Mouse (Mus musculus): ENCODE measurements around the gene Sash1.
A peak's percentile ranks its signal among the peaks of the same experiment; 100 is the strongest.

Gene Sash1

DNA sequence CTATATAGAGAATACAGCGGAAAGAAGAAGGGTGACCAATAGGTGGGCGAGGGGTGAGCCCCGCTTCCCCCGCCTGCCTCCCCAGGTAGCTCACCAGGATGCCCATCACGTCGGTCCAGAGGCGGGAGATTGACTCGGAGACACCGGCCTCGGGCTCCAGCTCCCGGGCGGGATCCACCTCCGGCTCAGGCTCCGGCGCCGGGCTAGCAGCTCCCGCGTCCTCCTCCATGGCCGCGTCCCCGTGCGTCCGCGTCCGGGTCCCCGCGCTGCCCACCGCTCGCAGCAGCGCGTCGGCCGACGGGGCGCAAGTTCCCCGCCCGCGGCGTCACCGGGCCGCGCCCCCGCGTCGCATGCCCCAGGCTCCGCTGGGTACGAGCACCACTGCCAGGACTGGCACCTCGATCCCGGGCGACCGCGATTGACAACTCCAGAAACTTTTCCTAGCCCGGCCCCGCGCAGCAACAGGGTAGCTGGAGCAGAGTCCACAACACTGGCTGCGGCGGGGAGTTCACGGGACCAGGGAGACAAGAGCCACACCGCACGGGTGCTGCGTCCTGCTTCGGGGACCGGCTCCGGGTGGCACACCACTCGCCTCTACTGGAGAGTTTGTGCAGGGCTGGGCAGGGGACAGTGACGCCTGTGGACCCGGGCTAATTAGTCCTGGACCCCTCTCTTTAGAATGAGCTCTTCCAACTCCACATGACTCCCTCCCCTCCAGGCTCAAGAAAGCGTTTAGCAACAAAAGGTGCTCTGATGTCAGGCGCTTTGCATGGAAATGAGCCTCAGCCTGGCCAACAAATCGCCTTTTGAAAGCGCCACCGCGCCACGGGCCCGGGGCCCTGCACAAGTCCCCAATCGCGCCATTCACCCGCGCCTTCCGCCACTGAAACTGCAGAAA is at the start of gene Sash1:
Gene Sash1 (minus strand): TSS at position 441 of the 898 bp plus-strand sequence.
- peak; percentile 77 for DNase-seq (ENCODE audit: low read depth, low spot score)

DNA sequence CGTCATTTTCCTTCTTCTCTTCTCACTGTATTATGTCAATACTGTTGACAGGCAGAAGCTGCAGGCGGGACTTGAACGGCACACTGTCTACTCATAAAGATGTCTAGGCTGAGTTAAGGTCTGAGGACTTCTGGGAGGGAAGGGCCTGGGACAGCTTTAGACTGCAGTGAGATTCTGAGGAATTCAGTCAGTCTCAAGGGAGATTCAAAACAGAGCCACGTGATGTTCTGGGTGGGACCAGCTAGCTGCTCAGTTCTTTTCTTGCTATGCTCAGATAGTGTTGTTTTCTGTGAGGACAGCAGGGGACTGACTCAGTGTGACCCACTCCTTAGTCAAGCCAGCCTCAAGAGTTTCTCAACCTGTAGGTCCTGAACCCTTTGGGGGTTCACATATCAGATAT is 49.7 kb upstream of the Sash1 start:
- DNase-seq (ENCODE audit: low read depth, low spot score): peak; percentile 11

DNA sequence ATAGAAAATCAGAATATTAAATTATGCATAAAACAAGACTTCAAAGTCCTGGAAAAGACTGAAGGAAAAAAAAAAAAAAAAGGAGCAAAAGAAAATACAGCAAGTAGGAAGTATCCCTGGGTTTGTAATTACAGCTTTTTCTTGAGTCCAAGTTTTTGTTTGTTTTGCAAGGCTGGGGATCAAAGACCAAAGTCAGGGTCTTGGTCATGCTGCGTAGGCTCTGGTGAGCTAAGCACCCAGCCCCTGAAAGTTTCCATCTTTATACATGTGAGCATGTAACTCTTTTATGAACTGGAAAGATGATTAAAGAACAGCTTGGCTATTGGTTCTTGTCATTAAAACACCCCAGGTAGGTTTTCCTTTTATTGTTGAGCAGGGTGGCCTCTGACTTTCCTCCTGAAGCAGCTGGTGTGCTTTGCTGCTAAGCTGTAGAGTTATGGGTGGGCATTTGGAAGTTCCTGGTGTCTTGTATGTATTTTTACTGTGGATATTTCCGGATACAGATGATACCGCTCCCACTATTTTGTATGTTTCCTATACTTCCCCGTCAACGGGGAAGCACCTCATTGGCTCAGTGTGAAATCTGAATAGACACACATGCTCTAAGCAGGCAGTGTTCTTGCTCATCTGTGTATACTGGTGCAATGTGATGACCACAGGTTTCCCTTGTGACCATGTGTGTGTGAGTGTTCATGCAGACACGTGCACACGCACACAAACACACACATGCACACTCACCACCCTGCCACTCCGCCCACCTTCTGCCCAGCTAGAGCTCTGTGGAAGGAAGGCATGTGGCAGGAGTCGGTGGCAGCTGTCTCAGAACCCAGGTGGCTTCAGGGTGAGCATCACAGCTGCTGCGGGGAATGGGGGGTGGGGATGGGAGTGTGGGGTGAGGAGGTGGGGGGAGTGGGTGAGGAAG is 47.8 kb upstream of the Sash1 start:
- DNase-seq (ENCODE audit: low read depth, low spot score): no peak

DNA sequence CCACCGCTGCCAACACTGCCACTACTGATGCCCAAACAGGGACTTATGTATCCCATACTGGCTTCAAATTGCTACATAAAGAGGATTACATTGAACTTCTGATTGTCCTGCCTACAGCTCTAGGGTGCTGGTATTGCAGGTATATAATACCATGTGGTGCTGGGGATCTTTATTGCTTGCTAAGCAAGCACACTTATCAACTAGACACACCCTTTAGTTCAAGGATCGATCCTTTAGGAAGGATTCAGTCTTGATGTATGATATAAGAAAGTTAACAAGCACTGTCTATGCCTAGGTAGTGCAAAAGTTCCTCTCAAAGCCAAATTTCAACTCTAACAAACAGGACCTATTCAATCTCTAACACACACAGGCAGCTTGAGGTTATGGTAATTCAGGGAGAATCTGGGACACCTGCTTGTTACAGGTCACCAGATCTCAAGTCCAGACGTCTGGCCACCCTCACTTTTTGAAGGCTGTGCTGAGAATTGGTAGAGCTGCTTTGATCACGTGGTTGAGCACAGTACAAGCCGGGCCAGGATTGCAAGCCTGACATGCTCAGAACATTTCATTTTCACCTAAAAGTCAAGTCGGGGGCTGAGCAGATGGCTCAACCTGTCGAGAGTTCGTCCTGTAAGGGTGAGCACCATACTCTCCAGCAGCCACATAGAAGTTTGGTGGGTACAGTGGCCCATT is 45.8 kb upstream of the Sash1 start:
- DNase-seq (ENCODE audit: low read depth, low spot score): no peak

DNA sequence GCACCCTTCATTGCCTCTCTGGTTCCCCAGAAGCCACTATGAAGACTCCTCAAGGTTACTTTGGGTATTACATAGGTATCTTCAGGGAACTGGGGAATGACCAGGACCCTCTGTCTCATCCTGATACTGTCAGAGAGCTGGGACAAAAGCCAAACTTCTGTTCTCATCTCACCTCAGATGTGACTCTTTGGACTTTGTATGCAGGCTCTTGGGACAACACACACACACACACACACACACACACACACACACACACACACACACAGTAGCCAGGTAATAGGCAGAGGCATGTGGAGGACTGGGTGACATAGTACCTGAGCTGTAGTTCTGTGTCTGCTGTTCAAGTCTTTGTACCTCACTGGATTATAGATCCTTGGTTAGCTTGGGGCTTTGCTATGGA is 44.8 kb upstream of the Sash1 start:
- DNase-seq (ENCODE audit: low read depth, low spot score): no peak

DNA sequence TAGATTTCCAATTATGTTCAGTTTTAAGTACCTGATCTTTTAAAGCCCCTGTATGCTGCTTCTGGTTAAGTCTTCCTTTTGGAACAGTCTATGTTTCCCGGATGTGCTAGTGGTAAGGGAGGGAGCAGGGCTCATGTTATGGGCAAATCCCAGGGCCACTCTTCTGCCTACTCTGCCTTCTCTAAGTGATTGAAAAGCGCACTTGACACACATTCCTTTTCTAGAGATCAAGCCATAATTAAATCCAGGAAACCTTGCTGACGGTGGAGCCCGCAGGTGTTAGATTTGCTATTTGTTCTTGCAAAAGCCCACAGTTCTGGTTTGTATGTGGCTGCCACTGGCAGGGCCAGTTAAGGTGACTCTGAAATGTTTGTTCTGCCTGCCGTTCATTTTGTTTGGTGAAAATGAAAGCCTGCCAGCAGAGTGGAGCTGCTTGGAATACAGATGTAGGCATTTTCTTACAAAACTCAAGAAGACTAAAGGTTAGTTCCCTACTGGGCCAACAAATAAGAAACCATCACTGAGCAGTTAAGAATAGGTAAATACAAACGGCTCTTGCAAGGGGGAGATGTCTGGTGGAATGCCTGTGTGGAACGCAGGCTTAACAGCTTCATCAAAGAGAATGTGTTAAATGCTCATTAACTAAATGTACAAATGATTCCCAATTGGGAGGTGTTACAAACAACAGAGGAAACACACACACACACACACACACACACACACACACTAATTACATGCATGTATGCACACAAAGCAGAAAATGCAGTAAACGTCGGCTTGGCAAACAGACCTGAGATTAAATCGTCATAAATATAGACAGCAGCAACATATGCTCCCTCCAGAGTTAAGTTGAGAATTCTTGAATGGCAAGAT is 43.1 kb upstream of the Sash1 start:
- no peak for DNase-seq (ENCODE audit: low read depth, low spot score)

DNA sequence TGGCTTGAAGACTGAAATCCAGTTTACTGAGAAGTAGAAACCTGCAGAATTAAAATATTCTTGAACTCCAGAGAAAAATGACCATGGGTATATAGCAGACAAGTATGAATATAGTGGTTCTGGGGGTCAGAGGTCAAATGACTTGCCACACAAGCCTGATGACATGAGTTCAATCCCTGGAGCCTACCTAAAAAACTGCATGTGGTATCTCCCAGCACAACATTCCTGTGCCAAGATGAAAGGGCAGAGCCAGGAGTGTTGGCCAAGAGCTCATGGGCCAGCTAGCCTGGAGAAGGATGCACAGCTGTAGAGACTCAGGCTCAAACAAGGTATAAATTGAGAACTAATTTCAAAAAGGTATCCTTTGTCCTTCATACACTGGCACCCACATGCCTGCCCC is 42.4 kb upstream of the Sash1 start:
- DNase-seq (ENCODE audit: low read depth, low spot score): no peak

DNA sequence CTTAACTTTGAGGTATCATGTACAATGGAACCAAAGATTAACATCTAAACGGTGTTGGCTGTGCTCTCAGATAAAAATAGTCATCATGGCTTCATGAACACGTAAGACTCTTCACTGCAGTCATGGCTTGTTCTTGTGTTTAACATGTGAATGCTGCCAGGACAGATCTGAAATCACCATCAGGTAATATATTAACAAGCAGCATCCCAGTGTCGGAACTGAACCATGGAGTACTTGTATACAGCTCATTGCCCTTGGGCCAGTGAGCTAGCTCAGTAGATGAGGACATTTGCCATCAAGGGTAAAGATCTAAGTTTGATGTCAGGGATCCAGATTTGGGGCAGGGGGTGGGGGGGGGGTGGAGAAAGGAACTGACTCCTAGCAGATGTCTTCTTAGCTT is 41.0 kb upstream of the Sash1 start:
- DNase-seq (ENCODE audit: low read depth, low spot score): no peak

DNA sequence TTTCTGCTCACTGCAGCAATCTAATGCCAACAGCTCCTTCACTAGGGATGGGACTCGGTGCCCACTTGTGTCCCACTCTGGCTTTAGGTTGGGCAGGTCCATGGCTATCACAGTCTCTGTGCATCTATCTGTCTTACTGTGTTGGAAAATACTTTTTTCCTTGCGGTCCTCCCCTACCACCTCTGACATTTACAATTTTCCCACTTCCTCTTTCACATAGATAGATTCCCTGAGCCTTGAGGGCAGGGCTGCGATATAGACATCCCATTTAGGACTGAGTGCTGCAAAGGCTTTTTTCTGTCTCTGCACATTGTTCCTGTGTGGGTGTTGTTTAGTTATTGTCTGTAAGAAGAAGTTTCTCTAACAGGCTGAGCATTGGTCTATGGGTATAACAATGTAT is 40.4 kb upstream of the Sash1 start:
- DNase-seq (ENCODE audit: low read depth, low spot score): no peak

DNA sequence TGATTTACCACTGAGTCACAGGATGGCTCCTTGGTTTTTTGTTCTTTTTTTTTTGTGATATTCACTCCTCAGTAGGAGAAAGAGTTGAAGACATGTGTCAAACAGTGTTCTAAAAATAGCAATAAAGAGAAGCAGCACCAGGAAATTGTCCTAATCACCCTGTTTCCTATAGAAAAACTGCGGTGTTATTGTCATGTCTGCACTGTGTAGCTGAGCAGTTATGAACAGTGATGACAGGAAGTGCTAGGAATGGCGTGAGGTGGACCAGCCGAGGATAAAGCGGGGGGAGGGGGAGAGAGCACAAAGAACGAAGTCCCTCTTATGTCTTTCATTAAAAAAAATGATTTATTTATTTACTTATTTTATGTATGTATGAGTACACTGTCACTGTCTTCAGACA is 39.4 kb upstream of the Sash1 start:
- no peak for DNase-seq (ENCODE audit: low read depth, low spot score)

DNA sequence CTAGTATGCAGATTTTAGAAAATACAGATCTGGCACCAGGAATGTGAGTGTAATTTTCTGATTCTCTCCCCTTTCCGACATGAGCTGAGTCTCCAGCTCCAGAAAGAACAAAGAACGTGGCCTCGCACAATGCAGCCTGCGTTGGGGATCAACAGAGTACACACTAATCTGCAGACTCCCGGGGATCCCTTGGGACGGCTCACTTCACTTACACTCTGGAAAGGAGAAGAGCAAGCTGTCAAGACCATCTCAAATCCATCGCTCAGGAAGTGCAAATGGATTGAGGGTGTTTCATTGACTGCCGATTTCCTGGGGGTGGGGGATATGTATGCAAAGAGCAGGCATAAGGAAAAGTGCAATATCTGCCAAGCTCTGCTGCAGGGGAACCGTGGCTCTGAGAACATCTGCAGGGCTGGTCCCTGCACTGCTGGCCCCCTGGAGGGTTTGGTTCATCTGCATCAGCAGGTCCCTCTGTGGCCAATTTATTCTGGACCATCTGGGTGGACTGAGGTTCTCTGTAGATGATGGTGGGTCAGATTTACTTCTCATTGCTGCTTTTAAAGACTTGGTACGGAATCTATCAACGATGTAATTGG is 35.3 kb upstream of the Sash1 start:
- no peak for DNase-seq (ENCODE audit: low read depth, low spot score)

DNA sequence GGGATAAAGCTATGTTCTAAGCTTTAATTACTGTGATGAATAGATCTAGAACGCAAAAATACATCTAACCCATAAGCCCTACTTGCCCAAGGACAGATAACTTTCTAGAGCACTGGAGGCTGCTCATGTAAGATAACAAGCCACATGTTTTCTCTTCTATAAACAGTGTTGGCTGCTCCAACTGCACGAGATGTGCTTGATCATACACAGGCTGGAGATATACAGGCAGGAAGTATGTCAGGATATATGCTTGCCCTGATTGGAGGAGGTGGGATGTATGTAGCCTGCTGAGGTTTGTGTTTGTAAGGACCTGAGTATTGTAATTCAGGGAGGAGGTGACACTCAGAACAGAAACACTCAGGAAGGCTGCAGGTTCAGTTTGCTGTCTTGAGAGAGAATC is 31.9 kb upstream of the Sash1 start:
- no peak for DNase-seq (ENCODE audit: low read depth, low spot score)

DNA sequence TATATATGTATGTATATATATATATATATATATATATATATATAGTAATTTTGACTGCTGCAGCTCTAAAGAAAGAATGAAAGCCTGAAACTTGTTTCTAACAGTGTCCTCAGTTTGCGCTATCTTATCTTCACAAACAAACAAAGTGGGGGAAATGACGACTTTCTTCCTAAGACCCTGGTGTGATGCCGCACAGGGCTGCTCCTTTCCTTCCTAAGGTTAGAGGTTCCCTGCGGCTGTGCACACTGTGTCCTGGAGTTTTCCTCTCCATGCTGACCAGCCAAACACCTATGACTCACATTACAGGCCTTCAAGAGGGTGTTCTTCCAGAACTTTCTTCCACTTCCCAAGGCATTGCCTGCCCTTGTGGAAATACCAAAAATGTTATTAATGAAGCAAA is 31.5 kb upstream of the Sash1 start:
- no peak for DNase-seq (ENCODE audit: low read depth, low spot score)

DNA sequence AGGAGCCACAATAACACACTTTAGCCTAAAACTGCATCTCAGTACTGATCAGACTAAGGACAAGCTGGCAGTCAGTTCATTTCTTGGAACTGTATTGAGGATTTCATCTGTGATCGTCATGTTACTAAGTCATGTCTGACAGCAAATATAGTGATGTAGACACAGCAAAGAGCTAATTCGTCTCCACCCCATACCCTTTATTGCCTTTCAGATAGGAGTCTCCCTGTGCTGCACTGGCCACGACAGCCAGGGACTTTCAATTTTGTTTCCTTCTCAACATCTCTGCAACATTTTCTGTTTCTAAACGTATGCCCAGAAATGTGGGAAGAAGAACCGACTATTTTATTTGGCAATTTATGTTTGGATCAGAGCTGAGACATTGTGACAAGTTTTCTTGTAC is 29.9 kb upstream of the Sash1 start:
- no peak for DNase-seq (ENCODE audit: low read depth, low spot score)

DNA sequence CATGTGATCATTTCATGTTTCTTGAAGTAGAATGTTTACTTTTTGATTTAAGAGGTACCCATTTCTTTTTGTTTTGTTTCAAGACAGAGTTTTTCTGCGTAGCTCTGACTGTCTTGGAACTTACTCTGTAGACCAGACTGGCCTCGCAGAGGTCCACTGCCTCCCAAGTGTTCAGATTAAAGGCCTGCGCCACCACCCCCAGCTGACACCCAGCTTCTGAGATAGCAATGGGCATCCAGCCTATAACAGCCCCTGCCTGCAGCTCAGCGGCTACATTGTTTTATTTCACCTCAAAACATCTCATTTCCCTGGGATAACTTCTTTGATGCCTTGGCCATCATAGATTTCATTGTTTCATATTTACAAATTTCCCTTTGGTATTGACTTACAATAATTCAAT is 28.0 kb upstream of the Sash1 start:
- no peak for DNase-seq (ENCODE audit: low read depth, low spot score)

DNA sequence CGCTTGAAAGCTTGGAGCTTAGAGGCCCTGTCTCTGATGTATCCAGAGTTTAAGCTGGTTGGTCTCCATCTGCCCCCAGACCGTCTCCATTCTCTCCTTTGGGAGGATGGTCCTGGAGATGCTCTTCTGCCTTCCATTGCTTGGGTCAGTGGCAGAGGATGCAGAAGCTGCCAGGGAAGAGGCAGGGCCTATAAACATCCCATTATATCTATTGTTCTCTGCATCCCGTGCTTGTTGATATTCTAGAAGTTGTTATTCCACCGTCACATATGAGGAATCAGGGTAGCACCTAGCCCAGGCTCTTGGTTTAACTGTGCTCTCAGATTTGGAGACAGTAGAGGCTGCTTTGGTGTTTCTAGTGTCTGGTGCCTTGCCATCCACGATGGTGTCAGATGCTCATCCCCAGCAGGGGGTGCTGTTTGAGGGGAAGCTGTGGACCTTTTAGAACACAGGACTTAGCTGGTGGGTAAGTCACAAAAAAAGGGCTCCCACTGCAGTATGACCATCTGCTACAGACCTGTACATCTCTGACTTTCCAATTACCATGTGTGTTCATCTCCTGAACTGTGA is 26.9 kb upstream of the Sash1 start:
- no peak for DNase-seq (ENCODE audit: low read depth, low spot score)

DNA sequence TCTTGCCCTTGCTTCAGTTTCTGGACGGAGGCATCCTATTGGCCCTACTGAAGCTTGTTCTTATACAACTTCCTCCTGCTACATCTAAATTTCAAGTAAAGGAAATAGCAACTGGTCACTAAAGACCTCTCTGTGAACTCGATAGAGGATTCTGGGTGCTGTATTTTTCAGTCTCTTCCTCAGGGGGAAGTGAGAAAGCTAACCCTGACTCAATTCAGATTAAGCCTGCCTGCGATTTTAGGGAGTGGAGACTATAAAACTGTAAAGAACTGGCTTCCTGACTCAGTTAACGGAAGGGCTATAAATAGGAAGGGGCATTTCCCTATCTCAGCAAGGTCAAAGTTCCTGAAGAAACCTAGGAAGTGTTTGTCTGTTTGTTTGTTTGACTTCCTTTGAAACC is 26.3 kb upstream of the Sash1 start:
- DNase-seq (ENCODE audit: low read depth, low spot score): no peak

DNA sequence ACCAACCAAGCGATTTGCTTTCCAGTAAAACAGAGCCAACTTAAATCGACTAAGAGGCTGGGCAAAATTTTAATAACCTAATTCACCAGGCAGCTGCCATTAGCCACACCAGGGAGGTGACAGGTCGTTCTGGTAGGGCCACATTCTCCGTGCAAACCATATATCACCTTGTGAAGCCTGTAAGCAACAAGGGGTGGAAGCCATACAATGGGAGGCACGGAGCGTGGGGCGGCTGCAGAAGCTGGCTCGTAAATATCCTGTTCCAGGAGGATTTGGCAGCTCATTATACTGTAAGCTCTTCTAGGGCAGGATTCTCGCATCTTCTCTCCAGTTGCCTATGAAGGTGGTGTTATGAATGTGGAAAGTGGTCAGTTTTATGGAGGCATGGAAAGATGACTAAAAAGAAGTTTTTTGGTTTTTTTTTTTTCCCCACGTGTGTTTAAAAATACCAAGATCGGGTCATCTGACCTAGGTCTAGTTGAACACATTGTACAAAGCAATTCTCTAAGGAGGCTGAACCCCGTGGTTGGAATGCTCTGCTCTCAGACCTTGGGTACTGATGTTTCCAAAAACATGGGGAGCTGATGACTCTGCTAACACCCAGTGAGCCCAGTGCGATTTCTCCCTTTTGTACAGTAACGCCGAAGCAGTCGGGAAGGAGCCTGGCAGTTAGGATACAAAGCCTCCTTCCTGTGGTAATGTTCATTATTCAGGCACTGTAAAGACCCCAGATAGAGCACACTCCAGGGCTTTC is 24.5 kb upstream of the Sash1 start:
- DNase-seq (ENCODE audit: low read depth, low spot score): no peak

DNA sequence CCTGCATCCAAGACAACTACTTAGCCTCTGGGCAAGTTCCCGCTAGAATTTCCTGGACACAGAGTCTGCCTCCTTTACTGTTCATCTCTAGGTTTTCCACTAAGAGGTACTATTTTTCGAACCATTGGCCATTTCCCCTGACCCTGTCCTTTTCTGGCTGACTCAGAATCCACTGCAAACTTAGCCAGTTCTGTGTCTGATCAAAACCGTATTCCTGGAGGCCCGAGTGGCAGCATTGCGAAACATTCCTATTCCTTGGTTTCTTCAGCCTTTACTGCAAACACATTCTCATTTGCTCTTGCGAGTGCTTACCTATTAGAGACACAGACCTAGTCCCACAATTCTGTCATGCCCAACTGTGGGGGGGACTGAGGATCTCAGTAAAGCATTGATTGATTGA is 17.2 kb upstream of the Sash1 start:
- DNase-seq (ENCODE audit: low read depth, low spot score): no peak

DNA sequence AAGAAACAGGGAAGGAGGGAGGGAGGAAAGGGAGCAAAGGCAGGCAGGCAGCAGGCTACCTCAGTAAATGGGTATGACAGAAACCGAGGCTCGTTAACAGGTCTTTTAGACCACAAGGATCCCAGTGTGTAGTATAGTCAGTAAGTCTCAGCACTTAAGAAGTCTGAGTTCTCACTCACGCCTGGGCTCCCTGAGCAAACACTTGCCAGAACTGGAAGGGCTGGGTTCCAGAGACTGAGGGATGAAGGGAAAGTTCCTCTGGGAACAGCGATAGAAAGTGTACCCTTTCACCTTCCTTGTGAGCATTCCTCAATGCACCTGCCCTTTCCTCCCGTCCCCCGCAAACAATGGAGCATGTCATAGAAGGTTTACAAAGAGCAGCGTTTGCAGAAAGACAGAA is 16.5 kb upstream of the Sash1 start:
- DNase-seq (ENCODE audit: low read depth, low spot score): no peak
